26 mouse cellular contexts compared by ENCODE assay signal in the genomic region with DNA sequence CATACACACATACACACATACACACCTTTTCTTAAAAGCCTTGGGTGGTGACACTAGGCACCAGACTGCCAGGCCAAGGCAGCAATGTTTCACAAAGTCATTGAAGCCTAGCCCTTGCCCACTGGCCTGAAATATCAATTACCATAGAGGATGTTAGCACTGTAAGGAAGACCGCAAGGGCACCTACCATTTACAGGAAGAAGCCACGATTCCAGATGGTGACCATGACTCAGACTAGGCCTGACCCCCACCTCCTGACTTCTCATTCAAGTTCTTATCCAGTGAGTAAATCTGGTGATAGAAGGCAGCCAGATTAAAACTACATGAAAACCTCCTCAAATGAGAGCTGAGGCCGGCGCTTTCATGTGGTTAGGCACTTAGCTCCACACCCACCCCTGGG.
A peak's percentile ranks its signal among the peaks of the same experiment; 100 is the strongest.
DNase-seq lines count a peak whose midpoint lies in the region; ATAC-seq and TF ChIP-seq lines count a peak whose summit lies in the region.
"Had no signal": no experiment of that assay in that cellular context is flagged by ENCODE, and none has a peak within 500 bp of the region (broad histone marks: within the 10 kb centered on the region; RNA-seq: fewer than 3 reads in every experiment).

No protein-coding gene starts in this region.

- no peak overlapping the region for H3K27ac ChIP-seq in kidney, embryonic 14.5 days (ENCODE audit: low read depth, low read length)
- H3K27ac ChIP-seq in kidney, postnatal 0 days = no peak overlapping the region
- H3K27ac ChIP-seq: forebrain, embryonic 10.5 days; forebrain, embryonic 13.5 days; hindbrain, embryonic 10.5 days; hindbrain, embryonic 13.5 days; intestine, embryonic 15.5 days had no signal

- peaks cover 3% of the 10 kb centered on the region; the same call in 1 of the 2 replicates for H3K4me1 ChIP-seq in kidney, embryonic 14.5 days (ENCODE audit: control insufficient read depth, insufficient read depth, low read length)
- H3K4me1 ChIP-seq in kidney, postnatal 0 days (replicated peaks; ENCODE audit: insufficient read depth, low read length) = no peaks in the 10 kb centered on the region
- H3K4me1 ChIP-seq: forebrain, embryonic 13.5 days had no signal

- H3K4me3 ChIP-seq in kidney, embryonic 14.5 days (ENCODE audit: low read length) = no peak overlapping the region
- H3K4me3 ChIP-seq in kidney, postnatal 0 days (replicated peaks; ENCODE audit: low read depth, low read length) = no peak overlapping the region
- H3K4me3 ChIP-seq: forebrain, embryonic 10.5 days; forebrain, embryonic 13.5 days; hindbrain, embryonic 10.5 days; hindbrain, embryonic 13.5 days; intestine, embryonic 15.5 days had no signal

- H3K27me3 ChIP-seq in kidney, embryonic 14.5 days (ENCODE audit: control insufficient read depth, insufficient read depth, low read length) = no peaks in the 10 kb centered on the region
- H3K27me3 ChIP-seq in kidney, postnatal 0 days (ENCODE audit: insufficient read depth, low read length) = no peaks in the 10 kb centered on the region
- H3K27me3 ChIP-seq: CH12.LX; hindbrain, embryonic 13.5 days; intestine, embryonic 15.5 days had no signal

- H3K9me3 ChIP-seq in kidney, embryonic 14.5 days (ENCODE audit: control insufficient read depth, low read length) = no peaks in the 10 kb centered on the region
- H3K9me3 ChIP-seq in kidney, postnatal 0 days (replicated peaks; ENCODE audit: low read length) = no peaks in the 10 kb centered on the region
- H3K9me3 ChIP-seq: forebrain, embryonic 10.5 days; forebrain, embryonic 13.5 days; G1E; hindbrain, embryonic 10.5 days; hindbrain, embryonic 13.5 days; intestine, embryonic 15.5 days had no signal

- ATAC-seq in kidney, embryonic 14.5 days (ENCODE audit: low FRiP score, low TSS enrichment) = peak; percentile 40; the same call in 1 of the 2 replicates
- ATAC-seq in kidney, postnatal 0 days (replicated peaks; ENCODE audit: low FRiP score, low read depth) = peak; percentile 64
- ATAC-seq: activated CD4-positive, CD25-positive, alpha-beta regulatory T cell, adult 4 months; forebrain, embryonic 13.5 days; forebrain, embryonic 16.5 days; hindbrain, embryonic 16.5 days; intestine, embryonic 15.5 days had no signal

- no peak for DNase-seq in kidney, postnatal 4 days
- peak; percentile 59 for DNase-seq in kidney, postnatal 0 days (ENCODE audit: low spot score)
- DNase-seq in kidney, postnatal 14 days = no peak
- peak; percentile 5 for DNase-seq in NIH3T3 (ENCODE audit: low read depth)
- DNase-seq in embryo, embryonic 10 days (ENCODE audit: low spot score) = no peak
- DNase-seq: adrenal gland, adult 8-10 months; adrenal gland, postnatal 25 days; cerebellum, adult 11-12 months; cerebellum, adult 8-10 months; cerebellum, postnatal 10 days; cerebellum, postnatal 36 days; gastrocnemius, postnatal 10 days; gastrocnemius, postnatal 36 days; heart, postnatal 36 days had no signal

- no peak overlapping the region for H3K4me2 ChIP-seq in kidney, embryonic 14.5 days (replicated peaks; ENCODE audit: low read depth, low read length)
- H3K4me2 ChIP-seq in kidney, postnatal 0 days (ENCODE audit: low read length) = no peak overlapping the region
- H3K4me2 ChIP-seq: forebrain, embryonic 13.5 days; heart, embryonic 11.5 days; hindbrain, embryonic 13.5 days; intestine, embryonic 15.5 days had no signal

- TF ChIP-seq CTCF in kidney, postnatal 0 days (IDR thresholded peaks at IDR 0.05; ENCODE audit: low read depth) = no peak

- WGBS in kidney, embryonic 14.5 days = 61% methylated on average over 4 of the region's 4 CpGs
- 66% methylated on average over 4 of the region's 4 CpGs for WGBS in kidney, postnatal 0 days

- no peak overlapping the region for H3K9ac ChIP-seq in kidney, embryonic 14.5 days (ENCODE audit: low read depth, low read length)
- H3K9ac ChIP-seq in kidney, postnatal 0 days (ENCODE audit: low read depth, low read length) = no peak overlapping the region
- H3K9ac ChIP-seq: forebrain, embryonic 13.5 days; hindbrain, embryonic 13.5 days; intestine, embryonic 15.5 days had no signal

- no peaks in the 10 kb centered on the region for H3K36me3 ChIP-seq in kidney, embryonic 14.5 days (ENCODE audit: control insufficient read depth, insufficient read depth, low read length)
- no peaks in the 10 kb centered on the region for H3K36me3 ChIP-seq in kidney, postnatal 0 days (ENCODE audit: insufficient read depth, low read length)
- H3K36me3 ChIP-seq: forebrain, embryonic 10.5 days; G1E; hindbrain, embryonic 10.5 days; hindbrain, embryonic 13.5 days; intestine, embryonic 15.5 days had no signal

Comparison
In these comparisons a context has a peak if more than half of its experiments do, and no peak if none do; other contexts are left out.
1. DNase-seq: peak in kidney, postnatal 0 days (single experiment) and NIH3T3 (single experiment); none in kidney, postnatal 4 days (0 of 2), kidney, postnatal 14 days (single experiment) and embryo, embryonic 10 days (single experiment).